Mouse (Mus musculus): ENCODE results near the gene Nfkb1. TPM values are rescaled to one million over a fixed set of nuclear protein-coding genes. Genes with fewer than 3 reads are reported as not detected.

Nfkb1 gene
- total RNA-seq (2018; cell fraction: chromatin; rRNA removed), result 1,000 to 10,000 TPM in 9 of 26 experiments, 100 to 1,000 TPM in 17; 210 to 2,594 (median 315) TPM
- 100 to 1,000 TPM in 7 of 26 experiments, 10 to 100 TPM in 19; 65.3 to 373 (median 86.8) TPM for total RNA-seq (2018; cell fraction: cytosol; rRNA removed)
- total RNA-seq (2018; cell fraction: nucleus; rRNA removed), result 1,000 to 10,000 TPM in 4 of 26 experiments, 100 to 1,000 TPM in 22; 141 to 1,348 (median 289) TPM
- polyA plus RNA-seq (2018), result 53.4 to 75.8 TPM (median 67.8 TPM) in 3 replicates

- WGBS (ENCODE audit: missing documents), result 4% methylated on average over 75 of the region's 102 CpGs
- peak within 1 kb of the TSS; percentile 64 for H3K4me3 ChIP-seq (ENCODE audit: inconsistent target)
- no peaks in the 10 kb centered on the region for H3K36me3 ChIP-seq (ENCODE audit: inconsistent target)
- H3K27ac ChIP-seq, result peak within 1 kb of the TSS; percentile 52
- H3K79me2 ChIP-seq (ENCODE audit: inconsistent target), result peaks cover 42% of the 10 kb centered on the region
Measured at GRCm38 (mm10) chr3:135691191-135692131, at the start of gene Nfkb1. Gene Nfkb1 (minus strand): TSS chr3:135691547.

GRCm38 (mm10) chr3:135740711-135741110, 49.4 kb upstream of the Nfkb1 start:
- Histone ChIP-seq H3K27ac (no peak overlapping the region), H3K36me3 (ENCODE audit: inconsistent target) (no peaks in the 10 kb centered on the region), H3K4me3 (ENCODE audit: inconsistent target) (no peak overlapping the region), H3K79me2 (ENCODE audit: inconsistent target) (no peaks in the 10 kb centered on the region)
- 90% methylated on average over 8 of the region's 8 CpGs for WGBS (ENCODE audit: missing documents)

GRCm38 (mm10) chr3:135734736-135735135, 43.4 kb upstream of the Nfkb1 start:
- Histone ChIP-seq H3K27ac (no peak overlapping the region), H3K4me3 (ENCODE audit: inconsistent target) (no peak overlapping the region), H3K36me3 (ENCODE audit: inconsistent target) (no peaks in the 10 kb centered on the region), H3K79me2 (ENCODE audit: inconsistent target) (no peaks in the 10 kb centered on the region)
- WGBS (ENCODE audit: missing documents), result 90% methylated on average over 1 of the region's 1 CpGs

- WGBS (ENCODE audit: missing documents), result 86% methylated on average over 9 of the region's 10 CpGs
- no peak overlapping the region for H3K27ac ChIP-seq
Measured at GRCm38 (mm10) chr3:135732747-135733445, 41.5 kb upstream of the Nfkb1 start.

GRCm38 (mm10) chr3:135731292-135732047, 40.1 kb upstream of the Nfkb1 start:
- H3K4me3 ChIP-seq (ENCODE audit: inconsistent target), result no peak overlapping the region
- H3K27ac ChIP-seq, result no peak overlapping the region
- WGBS (ENCODE audit: missing documents), result 36% methylated on average over 17 of the region's 17 CpGs
- H3K36me3 ChIP-seq (ENCODE audit: inconsistent target), result no peaks in the 10 kb centered on the region
- no peaks in the 10 kb centered on the region for H3K79me2 ChIP-seq (ENCODE audit: inconsistent target)

More at GRCm38 (mm10) chr3:135732747-135733445, 41.5 kb upstream of the Nfkb1 start:
- H3K36me3 ChIP-seq (ENCODE audit: inconsistent target), result no peaks in the 10 kb centered on the region
- no peak overlapping the region for H3K4me3 ChIP-seq (ENCODE audit: inconsistent target)
- H3K79me2 ChIP-seq (ENCODE audit: inconsistent target), result no peaks in the 10 kb centered on the region

GRCm38 (mm10) chr3:135730790-135731189, 39.4 kb upstream of the Nfkb1 start:
- no peak overlapping the region for H3K27ac ChIP-seq
- no peak overlapping the region for H3K4me3 ChIP-seq (ENCODE audit: inconsistent target)
- WGBS (ENCODE audit: missing documents), result 78% methylated on average over 9 of the region's 9 CpGs
- no peaks in the 10 kb centered on the region for H3K36me3 ChIP-seq (ENCODE audit: inconsistent target)
- no peaks in the 10 kb centered on the region for H3K79me2 ChIP-seq (ENCODE audit: inconsistent target)

GRCm38 (mm10) chr3:135729575-135729974, 38.2 kb upstream of the Nfkb1 start:
- H3K4me3 ChIP-seq (ENCODE audit: inconsistent target), result no peak overlapping the region
- H3K27ac ChIP-seq, result no peak overlapping the region
- H3K79me2 ChIP-seq (ENCODE audit: inconsistent target), result no peaks in the 10 kb centered on the region
- no peaks in the 10 kb centered on the region for H3K36me3 ChIP-seq (ENCODE audit: inconsistent target)
- WGBS (ENCODE audit: missing documents), result 70% methylated on average over 5 of the region's 5 CpGs

- H3K4me3 ChIP-seq (ENCODE audit: inconsistent target), result no peak overlapping the region
- no peaks in the 10 kb centered on the region for H3K36me3 ChIP-seq (ENCODE audit: inconsistent target)
- no peak overlapping the region for H3K27ac ChIP-seq
- 93% methylated on average over 6 of the region's 6 CpGs for whole genome bisulfite sequencing (ENCODE audit: missing documents)
- no peaks in the 10 kb centered on the region for H3K79me2 ChIP-seq (ENCODE audit: inconsistent target)
Measured at GRCm38 (mm10) chr3:135728900-135729299, 37.6 kb upstream of the Nfkb1 start.

GRCm38 (mm10) chr3:135727339-135727738, 36.0 kb upstream of the Nfkb1 start:
- Histone ChIP-seq H3K79me2 (ENCODE audit: inconsistent target) (no peaks in the 10 kb centered on the region), H3K27ac (no peak overlapping the region), H3K4me3 (ENCODE audit: inconsistent target) (no peak overlapping the region), H3K36me3 (ENCODE audit: inconsistent target) (no peaks in the 10 kb centered on the region)
- WGBS (ENCODE audit: missing documents), result 95% methylated on average over 10 of the region's 10 CpGs

- no peak overlapping the region for H3K27ac ChIP-seq
- 80% methylated on average over 6 of the region's 7 CpGs for WGBS (ENCODE audit: missing documents)
Measured at GRCm38 (mm10) chr3:135726521-135727275, 35.4 kb upstream of the Nfkb1 start.

GRCm38 (mm10) chr3:135726023-135726422, 34.7 kb upstream of the Nfkb1 start:
- no peak overlapping the region for H3K4me3 ChIP-seq (ENCODE audit: inconsistent target)
- 94% methylated on average over 15 of the region's 15 CpGs for WGBS (ENCODE audit: missing documents)
- H3K36me3 ChIP-seq (ENCODE audit: inconsistent target), result no peaks in the 10 kb centered on the region
- H3K79me2 ChIP-seq (ENCODE audit: inconsistent target), result no peaks in the 10 kb centered on the region
- no peak overlapping the region for H3K27ac ChIP-seq

More at GRCm38 (mm10) chr3:135726521-135727275, 35.4 kb upstream of the Nfkb1 start:
- Histone ChIP-seq H3K4me3 (ENCODE audit: inconsistent target) (no peak overlapping the region), H3K36me3 (ENCODE audit: inconsistent target) (no peaks in the 10 kb centered on the region), H3K79me2 (ENCODE audit: inconsistent target) (no peaks in the 10 kb centered on the region)

- no peaks in the 10 kb centered on the region for H3K79me2 ChIP-seq (ENCODE audit: inconsistent target)
- H3K4me3 ChIP-seq (ENCODE audit: inconsistent target), result no peak overlapping the region
- H3K27ac ChIP-seq, result no peak overlapping the region
- H3K36me3 ChIP-seq (ENCODE audit: inconsistent target), result no peaks in the 10 kb centered on the region
- WGBS (ENCODE audit: missing documents), result 92% methylated on average over 2 of the region's 2 CpGs
Measured at GRCm38 (mm10) chr3:135722104-135722503, 30.8 kb upstream of the Nfkb1 start.

- no peak overlapping the region for H3K4me3 ChIP-seq (ENCODE audit: inconsistent target)
- no peaks in the 10 kb centered on the region for H3K36me3 ChIP-seq (ENCODE audit: inconsistent target)
- no peaks in the 10 kb centered on the region for H3K79me2 ChIP-seq (ENCODE audit: inconsistent target)
- 28% methylated on average over 3 of the region's 3 CpGs for WGBS (ENCODE audit: missing documents)
- no peak overlapping the region for H3K27ac ChIP-seq
Measured at GRCm38 (mm10) chr3:135719969-135720368, 28.6 kb upstream of the Nfkb1 start.
